Mouse (Mus musculus): Measurements from ENCODE around the gene Hp. TPM values are rescaled to one million over a fixed set of nuclear protein-coding genes. Genes with fewer than 3 reads are reported as not detected.

Gene Hp
- polyA plus RNA-seq (2012; rRNA removed) (21.8 and 31.9 TPM in 2 replicates), polyA plus RNA-seq (2014; fragmentation: Nextera tagmentation; extraction: Ambion mirVana) (27.8 and 50.8 TPM in 2 replicates)

DNA sequence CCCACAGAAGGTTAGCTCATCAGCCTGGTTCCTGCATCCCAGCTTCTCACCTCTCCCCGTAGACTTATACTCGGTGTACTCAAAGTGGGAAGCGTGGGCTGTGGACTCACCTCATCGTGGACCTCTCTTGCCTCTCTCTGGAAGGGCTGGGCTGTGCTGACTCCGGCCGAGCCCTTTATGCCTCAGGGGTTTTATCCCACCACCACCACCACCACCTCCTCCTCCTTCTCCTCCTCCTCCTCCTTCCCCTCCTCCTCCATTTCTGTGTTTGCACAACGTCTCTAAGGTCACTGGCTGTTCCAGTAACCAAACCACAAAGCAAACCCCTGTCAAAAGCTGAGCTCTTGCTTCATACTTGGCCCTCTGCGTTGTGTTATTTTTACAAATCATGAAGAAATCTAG lies at the start of gene Hp:
TSS of gene Hp (minus strand) at position 273 of the 402 bp plus-strand sequence.
- Histone ChIP-seq H3K27ac (no peak within 1 kb of the TSS), H3K4me3 (ENCODE audit: insufficient read depth in 1 of 2, low read depth in 2 of 2, low read length in 2 of 2) (no peak within 1 kb of the TSS; a peak in 1 of 4 replicates), H3K27me3 (ENCODE audit: control insufficient read depth, insufficient read depth, low read length) (no peaks in the 10 kb centered on the region), H3K36me3 (replicated peaks; ENCODE audit: control insufficient read depth, insufficient read depth, low read depth) (no peaks in the 10 kb centered on the region), H3K4me2 (ENCODE audit: low read depth) (no peak within 1 kb of the TSS), H3K9ac (replicated peaks) (no peak within 1 kb of the TSS), H3K9me3 (ENCODE audit: control insufficient read depth, low read length) (no peaks in the 10 kb centered on the region), H3K4me1 (replicated peaks; ENCODE audit: control insufficient read depth in 2 of 2, insufficient read depth in 2 of 2, low read length in 1 of 2) (no peaks in the 10 kb centered on the region; a peak in 1 of 4 replicates)
- ATAC-seq (ENCODE audit: insufficient read depth), result no peak
- TF ChIP-seq CTCF (IDR thresholded peaks at IDR 0.05; ENCODE audit: low read depth), result no peak
- TF ChIP-seq EP300 (IDR thresholded peaks at IDR 0.05; ENCODE audit: low read depth), result no peak
- peak in 1 of 3 experiments; percentile 28 for DNase-seq (ENCODE audit: low read depth in 3 of 3, low spot score in 3 of 3)
- 38% methylated on average over 8 of the region's 8 CpGs for WGBS (ENCODE audit: insufficient replicate concordance)

DNA sequence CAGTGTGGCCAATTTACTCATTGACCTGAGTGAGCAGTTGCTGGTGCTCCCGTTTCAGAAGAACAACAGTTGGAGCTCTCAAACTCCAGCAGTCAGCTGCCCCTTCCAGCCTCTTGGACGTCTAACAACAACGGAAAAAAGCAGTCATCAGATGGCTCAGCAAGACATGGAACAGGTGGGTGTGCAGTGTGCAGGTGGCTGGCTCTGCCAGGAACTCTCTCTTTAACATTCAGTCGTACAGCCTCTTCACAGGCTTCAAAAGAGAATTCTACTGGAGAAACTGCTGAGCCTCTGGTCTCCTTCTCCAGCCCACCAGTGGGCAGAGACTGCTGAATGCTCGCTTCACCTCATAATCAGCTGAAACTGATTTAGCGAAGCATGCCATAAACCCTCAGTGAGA lies 49.7 kb upstream of the Hp start:
- DNase-seq (ENCODE audit: low read depth in 3 of 3, low spot score in 3 of 3) (no peak), ATAC-seq (ENCODE audit: insufficient read depth) (no peak)
- Histone ChIP-seq H3K4me3 (ENCODE audit: insufficient read depth in 1 of 2, low read depth in 2 of 2, low read length in 2 of 2) (no peak overlapping the region), H3K9me3 (ENCODE audit: control insufficient read depth, low read length) (no peaks in the 10 kb centered on the region), H3K9ac (replicated peaks) (no peak overlapping the region), H3K27ac (no peak overlapping the region), H3K4me1 (replicated peaks; ENCODE audit: control insufficient read depth in 2 of 2, insufficient read depth in 2 of 2, low read length in 1 of 2) (no peaks in the 10 kb centered on the region), H3K36me3 (replicated peaks; ENCODE audit: control insufficient read depth, insufficient read depth, low read depth) (no peaks in the 10 kb centered on the region), H3K4me2 (ENCODE audit: low read depth) (no peak overlapping the region), H3K27me3 (ENCODE audit: control insufficient read depth, insufficient read depth, low read length) (no peaks in the 10 kb centered on the region)
- no peak for TF ChIP-seq CTCF (IDR thresholded peaks at IDR 0.05; ENCODE audit: low read depth)
- TF ChIP-seq EP300 (IDR thresholded peaks at IDR 0.05; ENCODE audit: low read depth), result no peak
- 54% methylated on average over 6 of the region's 6 CpGs for WGBS (ENCODE audit: insufficient replicate concordance)

- Histone ChIP-seq H3K27me3 (ENCODE audit: control insufficient read depth, insufficient read depth, low read length) (no peaks in the 10 kb centered on the region), H3K4me1 (replicated peaks; ENCODE audit: control insufficient read depth in 2 of 2, insufficient read depth in 2 of 2, low read length in 1 of 2) (peaks cover 14% of the 10 kb centered on the region in 2 experiments), H3K27ac (no peak overlapping the region), H3K9ac (replicated peaks) (no peak overlapping the region), H3K4me3 (ENCODE audit: insufficient read depth in 1 of 2, low read depth in 2 of 2, low read length in 2 of 2) (no peak overlapping the region), H3K4me2 (ENCODE audit: low read depth) (no peak overlapping the region), H3K36me3 (replicated peaks; ENCODE audit: control insufficient read depth, insufficient read depth, low read depth) (no peaks in the 10 kb centered on the region), H3K9me3 (ENCODE audit: control insufficient read depth, low read length) (peaks cover 2% of the 10 kb centered on the region)
- WGBS (ENCODE audit: insufficient replicate concordance), result 61% methylated on average over 3 of the region's 3 CpGs
- ATAC-seq (ENCODE audit: insufficient read depth) (no peak), DNase-seq (ENCODE audit: low read depth in 3 of 3, low spot score in 3 of 3) (no peak)
- TF ChIP-seq EP300 (IDR thresholded peaks at IDR 0.05; ENCODE audit: low read depth), result no peak
- no peak for TF ChIP-seq CTCF (IDR thresholded peaks at IDR 0.05; ENCODE audit: low read depth)
These were observed 36.6 kb upstream of the Hp start for GRCm38 (mm10) chr8:109615569-109615968.

GRCm38 (mm10) chr8:109614243-109615210 lies 35.6 kb upstream of the Hp start, which contains the start of gene Pkd1l3:
Gene Pkd1l3 (plus strand): TSS chr8:109614517.
- H3K9me3 ChIP-seq (ENCODE audit: control insufficient read depth, low read length), result peaks cover 2% of the 10 kb centered on the region
- no peak for TF ChIP-seq CTCF (IDR thresholded peaks at IDR 0.05; ENCODE audit: low read depth)
- peak; percentile 51; the same call in 1 of the 2 replicates for TF ChIP-seq EP300 (IDR thresholded peaks at IDR 0.05; ENCODE audit: low read depth)
- H3K4me1 ChIP-seq (replicated peaks; ENCODE audit: control insufficient read depth in 2 of 2, insufficient read depth in 2 of 2, low read length in 1 of 2), result peaks cover 14 to 16% of the 10 kb centered on the region in 2 experiments
- ATAC-seq (ENCODE audit: insufficient read depth) (peak; percentile 72; the same call in 1 of the 2 replicates), DNase-seq (ENCODE audit: low read depth in 3 of 3, low spot score in 3 of 3) (peak in 2 of 3 experiments; percentile 36 to 51)
- peak within 1 kb of the TSS; percentile 50 for H3K9ac ChIP-seq (replicated peaks)
- peak within 1 kb of the TSS; percentile 53 to 76 for H3K4me3 ChIP-seq (ENCODE audit: insufficient read depth in 1 of 2, low read depth in 2 of 2, low read length in 2 of 2)
- peak within 1 kb of the TSS; percentile 78 for H3K4me2 ChIP-seq (ENCODE audit: low read depth)
- H3K36me3 ChIP-seq (replicated peaks; ENCODE audit: control insufficient read depth, insufficient read depth, low read depth), result no peaks in the 10 kb centered on the region
- H3K27me3 ChIP-seq (ENCODE audit: control insufficient read depth, insufficient read depth, low read length), result no peaks in the 10 kb centered on the region
- 12% methylated on average over 27 of the region's 27 CpGs for WGBS (ENCODE audit: insufficient replicate concordance)
- 0 out of 2 replicates have a peak within 1 kb of the TSS, but pooled peaks have one; percentile 18 for H3K27ac ChIP-seq

DNA sequence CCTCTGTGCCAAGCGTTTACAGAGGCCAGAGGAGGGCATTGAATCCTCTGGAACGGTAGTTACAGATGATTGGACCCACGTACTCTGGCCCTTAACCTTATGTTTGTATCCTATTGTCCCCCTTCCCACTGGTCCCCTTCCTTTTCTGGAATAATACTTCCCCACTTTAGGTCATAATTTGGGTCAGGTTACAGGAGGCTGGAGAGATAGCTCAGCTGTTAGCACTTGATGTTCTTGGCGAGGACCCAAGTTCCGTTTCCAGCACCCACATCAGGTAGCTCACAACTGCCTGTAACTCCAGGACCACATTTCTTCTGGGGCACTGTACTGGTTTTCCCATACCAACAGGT lies 30.2 kb upstream of the Hp start:
- WGBS (ENCODE audit: insufficient replicate concordance), result 14% methylated on average over 5 of the region's 5 CpGs
- no peak for TF ChIP-seq EP300 (IDR thresholded peaks at IDR 0.05; ENCODE audit: low read depth)
- TF ChIP-seq CTCF (IDR thresholded peaks at IDR 0.05; ENCODE audit: low read depth), result no peak
- Histone ChIP-seq H3K4me1 (replicated peaks; ENCODE audit: control insufficient read depth in 2 of 2, insufficient read depth in 2 of 2, low read length in 1 of 2) (peaks cover 14 to 16% of the 10 kb centered on the region in 2 experiments), H3K4me3 (ENCODE audit: insufficient read depth in 1 of 2, low read depth in 2 of 2, low read length in 2 of 2) (peak overlapping the region; percentile 65 to 71), H3K9me3 (ENCODE audit: control insufficient read depth, low read length) (no peaks in the 10 kb centered on the region), H3K9ac (replicated peaks) (peak overlapping the region; percentile 84), H3K27ac (peak overlapping the region; percentile 93), H3K4me2 (ENCODE audit: low read depth) (peak overlapping the region; percentile 97), H3K27me3 (ENCODE audit: control insufficient read depth, insufficient read depth, low read length) (no peaks in the 10 kb centered on the region), H3K36me3 (replicated peaks; ENCODE audit: control insufficient read depth, insufficient read depth, low read depth) (no peaks in the 10 kb centered on the region)
- no peak for ATAC-seq (ENCODE audit: insufficient read depth)
- DNase-seq (ENCODE audit: low read depth in 3 of 3, low spot score in 3 of 3), result no peak
